Mouse (Mus musculus): Measurements from ENCODE around the gene Tmem51. TPM values are rescaled to one million over a fixed set of nuclear protein-coding genes. Genes with fewer than 3 reads are reported as not detected.
"Not testable (repeated sequence)": the region's sequence is repeated elsewhere in the genome, so short reads cannot be mapped to it uniquely, and the experiment has no call there.

Tmem51 gene
- total and polyA plus RNA-seq, 2 experiments from 2014 or later = 34.4 to 46.8 TPM

DNA sequence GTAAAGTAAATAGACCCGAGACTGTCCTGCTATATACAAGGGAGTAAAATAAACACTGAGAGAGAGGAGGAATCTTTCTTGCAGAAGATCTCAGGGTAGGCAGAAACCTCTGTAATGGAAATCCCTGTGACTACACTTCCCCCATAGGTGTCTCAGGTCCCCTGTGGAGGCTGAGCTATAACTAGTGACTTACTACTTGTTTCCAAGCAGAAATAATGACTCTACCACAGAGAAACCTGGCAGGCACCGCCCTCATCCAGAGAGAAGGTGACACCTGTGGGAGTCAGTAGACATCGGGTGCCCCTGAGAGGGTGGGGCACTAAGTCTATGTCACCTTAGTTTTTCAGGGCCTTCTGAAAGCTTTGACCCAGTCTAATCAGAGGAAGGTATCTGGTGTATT, 87.2 kb downstream of the Tmem51 start:
- Histone ChIP-seq H3K4me1 (ENCODE audit: control insufficient read depth, insufficient read depth) (no peaks in the 10 kb centered on the region), H3K9ac (replicated peaks; ENCODE audit: low read depth, low read length) (no peak overlapping the region), H3K4me2 (ENCODE audit: low read depth, low read length) (no peak overlapping the region), H3K27ac (ENCODE audit: low read depth) (no peak overlapping the region), H3K27me3 (ENCODE audit: control insufficient read depth, insufficient read depth, low read length) (no peaks in the 10 kb centered on the region), H3K36me3 (replicated peaks; ENCODE audit: control insufficient read depth, insufficient read depth, low read length) (no peaks in the 10 kb centered on the region), H3K9me3 (replicated peaks; ENCODE audit: control insufficient read depth, low read length) (no peaks in the 10 kb centered on the region), H3K4me3 (ENCODE audit: low read depth, low read length) (no peak overlapping the region)
- ATAC-seq (ENCODE audit: insufficient read depth, low read depth) (no peak), DNase-seq (ENCODE audit: low spot score) (no peak)
- TF ChIP-seq CTCF (IDR thresholded peaks at IDR 0.05; ENCODE audit: low read depth) (no peak), EP300 (IDR thresholded peaks at IDR 0.05; ENCODE audit: low read depth) (no peak)
- WGBS = 76% methylated on average over 3 of the region's 3 CpGs

DNA sequence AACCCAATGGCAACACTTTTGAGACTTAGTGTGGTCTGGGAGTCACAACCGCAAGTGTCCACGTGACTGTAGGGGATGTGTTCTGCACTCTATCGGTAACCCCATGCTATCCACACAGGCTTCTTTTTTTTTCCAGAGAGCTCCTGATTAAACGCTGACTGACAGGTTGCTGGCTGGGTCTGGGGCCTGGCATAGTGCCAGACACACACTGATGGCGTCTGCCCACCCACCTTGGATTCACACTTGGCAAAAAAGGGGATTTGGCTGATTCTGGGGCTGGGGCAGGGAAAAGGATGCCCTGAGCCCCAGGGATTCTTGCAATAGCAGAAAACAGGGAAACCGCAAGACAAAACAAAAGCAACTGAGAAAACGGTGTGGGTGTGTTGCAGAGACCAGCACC, 88.0 kb downstream of the Tmem51 start:
- no peak overlapping the region for H3K4me2 ChIP-seq (ENCODE audit: low read depth, low read length)
- no peaks in the 10 kb centered on the region for H3K4me1 ChIP-seq (ENCODE audit: control insufficient read depth, insufficient read depth)
- H3K36me3 ChIP-seq (replicated peaks; ENCODE audit: control insufficient read depth, insufficient read depth, low read length) = no peaks in the 10 kb centered on the region
- H3K4me3 ChIP-seq (ENCODE audit: low read depth, low read length) = no peak overlapping the region
- H3K27ac ChIP-seq (ENCODE audit: low read depth) = no peak overlapping the region
- TF ChIP-seq EP300 (IDR thresholded peaks at IDR 0.05; ENCODE audit: low read depth) (no peak), CTCF (IDR thresholded peaks at IDR 0.05; ENCODE audit: low read depth) (no peak)
- H3K9ac ChIP-seq (replicated peaks; ENCODE audit: low read depth, low read length) = no peak overlapping the region
- H3K27me3 ChIP-seq (ENCODE audit: control insufficient read depth, insufficient read depth, low read length) = no peaks in the 10 kb centered on the region
- no peak for ATAC-seq (ENCODE audit: insufficient read depth, low read depth)
- no peaks in the 10 kb centered on the region for H3K9me3 ChIP-seq (replicated peaks; ENCODE audit: control insufficient read depth, low read length)
- WGBS = 44% methylated on average over 7 of the region's 7 CpGs
- DNase-seq (ENCODE audit: low spot score) = no peak

DNA sequence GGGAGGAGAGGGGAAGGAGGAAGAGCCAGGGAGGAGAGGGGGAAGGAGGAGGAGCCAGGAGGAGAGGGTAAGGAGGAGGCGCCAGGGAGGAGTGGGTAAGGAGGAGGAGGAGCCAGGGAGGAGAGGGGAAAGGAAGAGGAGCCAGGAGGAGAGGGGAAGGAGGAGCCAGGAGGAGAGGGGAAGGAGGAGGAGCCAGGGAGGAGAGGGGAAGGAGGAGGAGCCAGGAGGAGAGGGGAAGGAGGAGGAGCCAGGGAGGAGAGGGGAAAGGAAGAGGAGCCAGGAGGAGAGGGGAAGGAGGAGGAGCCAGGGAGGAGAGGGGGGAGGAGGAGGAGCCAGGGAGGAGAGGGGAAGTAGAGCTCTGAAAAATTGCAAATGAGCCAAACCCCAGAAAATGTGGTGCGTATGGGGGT, 90.0 kb downstream of the Tmem51 start:
- H3K36me3 ChIP-seq (replicated peaks; ENCODE audit: control insufficient read depth, insufficient read depth, low read length); ATAC-seq (ENCODE audit: insufficient read depth, low read depth); H3K27me3 ChIP-seq (ENCODE audit: control insufficient read depth, insufficient read depth, low read length); DNase-seq (ENCODE audit: low spot score); H3K9me3 ChIP-seq (replicated peaks; ENCODE audit: control insufficient read depth, low read length); H3K27ac ChIP-seq (ENCODE audit: low read depth); H3K4me2 ChIP-seq (ENCODE audit: low read depth, low read length); H3K4me1 ChIP-seq (ENCODE audit: control insufficient read depth, insufficient read depth); H3K9ac ChIP-seq (replicated peaks; ENCODE audit: low read depth, low read length); H3K4me3 ChIP-seq (ENCODE audit: low read depth, low read length): not testable (repeated sequence)
- WGBS = 61% methylated on average over 2 of the region's 2 CpGs

DNA sequence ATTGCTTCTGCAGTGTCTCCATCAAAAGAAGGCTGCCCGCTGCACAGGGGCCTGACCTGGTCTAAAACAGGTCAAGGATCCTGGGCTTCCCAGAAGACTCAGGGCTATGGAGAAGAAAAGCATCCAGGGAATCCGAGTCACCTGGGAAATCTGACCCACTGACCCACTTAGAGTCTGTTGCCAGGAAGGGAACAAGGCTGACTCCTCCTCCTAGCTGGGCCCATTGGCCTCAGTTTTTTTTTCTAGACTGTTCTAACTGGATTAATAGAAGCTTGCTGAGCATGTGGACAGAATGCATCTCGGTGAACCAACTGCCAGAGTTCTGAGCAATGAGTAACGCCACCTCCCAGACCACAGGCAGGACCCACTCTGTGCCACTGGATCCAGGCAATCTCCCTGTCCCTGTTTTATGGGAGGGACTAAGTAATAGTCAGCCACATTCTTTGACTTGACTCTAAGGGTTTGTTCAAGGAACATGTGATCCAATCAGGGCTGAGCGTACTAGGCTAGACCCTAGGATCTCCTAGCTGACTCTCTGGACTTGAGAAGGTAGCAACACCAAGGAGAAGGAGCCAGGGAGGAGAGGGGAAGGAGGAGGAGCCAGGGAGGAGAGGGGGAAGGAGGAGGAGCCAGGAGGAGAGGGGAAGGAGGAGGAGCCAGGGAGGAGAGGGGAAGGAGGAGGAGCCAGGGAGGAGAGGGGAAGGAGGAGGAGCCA, 90.6 kb downstream of the Tmem51 start:
- Histone ChIP-seq H3K9me3 (replicated peaks; ENCODE audit: control insufficient read depth, low read length) (no peaks in the 10 kb centered on the region), H3K9ac (replicated peaks; ENCODE audit: low read depth, low read length) (no peak overlapping the region), H3K4me1 (ENCODE audit: control insufficient read depth, insufficient read depth) (no peaks in the 10 kb centered on the region), H3K27me3 (ENCODE audit: control insufficient read depth, insufficient read depth, low read length) (no peaks in the 10 kb centered on the region), H3K4me3 (ENCODE audit: low read depth, low read length) (no peak overlapping the region), H3K27ac (ENCODE audit: low read depth) (no peak overlapping the region), H3K4me2 (ENCODE audit: low read depth, low read length) (no peak overlapping the region), H3K36me3 (replicated peaks; ENCODE audit: control insufficient read depth, insufficient read depth, low read length) (no peaks in the 10 kb centered on the region)
- 75% methylated on average over 5 of the region's 5 CpGs for WGBS
- ATAC-seq (ENCODE audit: insufficient read depth, low read depth) = no peak
- DNase-seq (ENCODE audit: low spot score) = no peak
- TF ChIP-seq EP300 (IDR thresholded peaks at IDR 0.05; ENCODE audit: low read depth) (no peak), CTCF (IDR thresholded peaks at IDR 0.05; ENCODE audit: low read depth) (no peak)

DNA sequence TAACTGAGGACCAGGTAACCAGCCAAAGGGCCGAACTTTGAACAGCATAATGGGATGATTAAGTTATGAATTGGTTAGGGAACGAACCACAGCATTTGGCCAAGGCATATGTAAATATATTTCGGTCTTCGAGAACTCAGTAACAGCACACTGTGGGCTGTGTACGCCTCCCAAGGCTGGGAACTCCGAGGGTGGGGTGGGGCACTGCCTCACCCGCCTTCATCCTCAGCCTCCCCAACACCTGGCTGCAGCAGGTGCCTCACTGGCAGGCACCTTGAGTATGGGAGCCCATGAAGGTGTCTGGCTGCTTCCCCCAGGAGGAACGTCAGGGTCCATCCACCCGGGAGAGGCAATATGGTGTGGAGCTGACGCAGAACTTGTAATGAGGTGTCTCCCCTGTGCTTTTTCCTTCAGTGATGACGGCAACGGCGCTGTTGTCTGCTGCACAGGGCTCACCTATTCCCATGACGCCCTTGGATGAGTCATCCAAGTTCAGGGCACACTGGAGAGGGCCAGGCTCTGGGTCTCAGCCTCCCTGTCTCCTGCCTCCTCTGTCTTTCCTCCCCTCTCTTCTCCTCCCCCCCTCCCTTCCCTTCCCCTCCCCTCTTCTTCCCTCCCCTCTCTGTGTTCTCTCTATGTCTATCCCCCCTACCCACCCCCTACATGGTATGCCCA, 91.4 kb downstream of the Tmem51 start:
- Histone ChIP-seq H3K9ac (replicated peaks; ENCODE audit: low read depth, low read length) (no peak overlapping the region), H3K27ac (ENCODE audit: low read depth) (no peak overlapping the region), H3K27me3 (ENCODE audit: control insufficient read depth, insufficient read depth, low read length) (no peaks in the 10 kb centered on the region), H3K36me3 (replicated peaks; ENCODE audit: control insufficient read depth, insufficient read depth, low read length) (no peaks in the 10 kb centered on the region), H3K9me3 (replicated peaks; ENCODE audit: control insufficient read depth, low read length) (no peaks in the 10 kb centered on the region), H3K4me1 (ENCODE audit: control insufficient read depth, insufficient read depth) (no peaks in the 10 kb centered on the region), H3K4me3 (ENCODE audit: low read depth, low read length) (no peak overlapping the region), H3K4me2 (ENCODE audit: low read depth, low read length) (no peak overlapping the region)
- WGBS = 74% methylated on average over 14 of the region's 14 CpGs
- TF ChIP-seq CTCF (IDR thresholded peaks at IDR 0.05; ENCODE audit: low read depth) (no peak), EP300 (IDR thresholded peaks at IDR 0.05; ENCODE audit: low read depth) (no peak)
- DNase-seq (ENCODE audit: low spot score) (no peak), ATAC-seq (ENCODE audit: insufficient read depth, low read depth) (no peak)

DNA sequence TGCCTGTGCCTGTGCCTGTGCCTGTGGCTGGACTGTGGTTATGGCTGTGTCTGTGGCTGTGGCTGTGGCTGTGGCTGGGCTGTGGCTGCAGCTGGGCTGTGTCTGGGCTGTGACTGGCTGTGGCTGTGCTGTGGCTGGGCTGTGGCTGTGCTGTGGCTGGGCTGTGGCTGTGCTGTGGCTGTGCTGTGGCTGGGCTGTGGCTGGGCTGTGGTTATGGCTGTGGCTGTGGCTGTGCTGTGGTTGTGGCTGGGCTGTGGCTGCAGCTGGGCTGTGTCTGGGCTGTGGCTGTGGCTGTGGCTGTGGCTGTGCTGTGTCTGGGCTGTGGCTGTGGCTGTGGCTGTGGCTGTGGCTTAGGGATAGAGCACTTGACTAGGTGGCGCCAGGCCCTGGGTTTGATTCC, 95.9 kb downstream of the Tmem51 start:
- no peaks in the 10 kb centered on the region for H3K9me3 ChIP-seq (replicated peaks; ENCODE audit: control insufficient read depth, low read length)
- no peaks in the 10 kb centered on the region for H3K4me1 ChIP-seq (ENCODE audit: control insufficient read depth, insufficient read depth)
- no peak for ATAC-seq (ENCODE audit: insufficient read depth, low read depth)
- H3K27me3 ChIP-seq (ENCODE audit: control insufficient read depth, insufficient read depth, low read length) = no peaks in the 10 kb centered on the region
- no peak overlapping the region for H3K9ac ChIP-seq (replicated peaks; ENCODE audit: low read depth, low read length)
- no peaks in the 10 kb centered on the region for H3K36me3 ChIP-seq (replicated peaks; ENCODE audit: control insufficient read depth, insufficient read depth, low read length)
- TF ChIP-seq EP300 (IDR thresholded peaks at IDR 0.05; ENCODE audit: low read depth) (no peak), CTCF (IDR thresholded peaks at IDR 0.05; ENCODE audit: low read depth) (no peak)
- no peak overlapping the region for H3K4me2 ChIP-seq (ENCODE audit: low read depth, low read length)
- H3K27ac ChIP-seq (ENCODE audit: low read depth) = no peak overlapping the region
- no peak overlapping the region for H3K4me3 ChIP-seq (ENCODE audit: low read depth, low read length)
- WGBS = 60% methylated on average over 1 of the region's 1 CpGs
- DNase-seq (ENCODE audit: low spot score) = no peak

Measured in heart, postnatal 0 days (tissue).